Mouse (Mus musculus) ES-E14 (cell line): ENCODE results near the gene Lrrc51.

Experiments
- CHD2 ChIP-seq: IDR thresholded peaks from 2 replicates; pipeline ENCODE4 v1.6.1; 2014; ENCODE audit warnings: mild to moderate bottlenecking, low read depth, low read length, inconsistent platforms
- HCFC1 ChIP-seq: IDR thresholded peaks from 2 replicates; pipeline ENCODE4 v1.6.1; 2012; ENCODE audit warnings: low read length, inconsistent platforms, borderline replicate concordance; ENCODE audit not compliant: insufficient read depth
- ZC3H11A ChIP-seq: IDR thresholded peaks from 2 replicates; pipeline ENCODE4 v1.6.1; 2012; ENCODE audit warnings: low read depth, mild to moderate bottlenecking, inconsistent platforms, low read length, borderline replicate concordance
- ZNF384 ChIP-seq: IDR thresholded peaks from 2 replicates; pipeline ENCODE4 v1.6.1; 2012; ENCODE audit warnings: low read depth, low read length, inconsistent platforms

- no peak for TF ChIP-seq ZC3H11A
- TF ChIP-seq ZNF384 = no peak
- no peak for TF ChIP-seq CHD2
- TF ChIP-seq HCFC1 = no peak
Measured at GRCm38 (mm10) chr7:101910138-101910537, 23.6 kb downstream of the Lrrc51 start.
